Mouse (Mus musculus): ENCODE results near the gene Fhod1.

Fhod1 gene

GRCm38 (mm10) chr8:105347428-105348221, at the start of gene Fhod1:
Gene Fhod1, minus strand, starts transcription at chr8:105347953.
- peak; percentile 91 to 96 for DNase-seq

- DNase-seq: no peak
These were observed 46.2 kb upstream of the Fhod1 start for GRCm38 (mm10) chr8:105393915-105394314.

- no peak for DNase-seq
These were observed 45.5 kb upstream of the Fhod1 start for GRCm38 (mm10) chr8:105393089-105393787.

GRCm38 (mm10) chr8:105389096-105389495, 41.3 kb upstream of the Fhod1 start:
- DNase-seq: no peak

GRCm38 (mm10) chr8:105387151-105387550, 39.4 kb upstream of the Fhod1 start:
- peak; percentile 46 to 63 for DNase-seq

GRCm38 (mm10) chr8:105384070-105384469, 36.3 kb upstream of the Fhod1 start:
- DNase-seq: no peak

- no peak for DNase-seq
These were observed 32.6 kb upstream of the Fhod1 start for GRCm38 (mm10) chr8:105380308-105380707.

- peak; percentile 68 to 76 for DNase-seq
These were observed 30.9 kb upstream of the Fhod1 start for GRCm38 (mm10) chr8:105378673-105379072.

GRCm38 (mm10) chr8:105374513-105374966, 26.8 kb upstream of the Fhod1 start:
- DNase-seq: peak; percentile 31 to 60

- DNase-seq: no peak
These were observed 25.3 kb upstream of the Fhod1 start, which contains the start of gene Plekhg4 for GRCm38 (mm10) chr8:105373032-105373431. Gene Plekhg4, plus strand, starts transcription at chr8:105373274.

GRCm38 (mm10) chr8:105372473-105372872, 24.7 kb upstream of the Fhod1 start:
- DNase-seq: peak; percentile 57 to 72

GRCm38 (mm10) chr8:105367107-105367506, 19.4 kb upstream of the Fhod1 start:
- DNase-seq: no peak

GRCm38 (mm10) chr8:105361751-105362702, 14.3 kb upstream of the Fhod1 start:
- no peak for DNase-seq

GRCm38 (mm10) chr8:105359646-105360045, 11.9 kb upstream of the Fhod1 start:
- DNase-seq: peak in 1 of 2 experiments; percentile 57

GRCm38 (mm10) chr8:105359208-105359607, 11.5 kb upstream of the Fhod1 start:
- DNase-seq: no peak

GRCm38 (mm10) chr8:105356681-105357080, 8.9 kb upstream of the Fhod1 start:
- DNase-seq: no peak

- DNase-seq: no peak
These were observed 7.6 kb upstream of the Fhod1 start for GRCm38 (mm10) chr8:105355179-105356024.

GRCm38 (mm10) chr8:105354549-105354948, 6.8 kb upstream of the Fhod1 start:
- DNase-seq: no peak

GRCm38 (mm10) chr8:105353583-105354135, 5.9 kb upstream of the Fhod1 start:
- DNase-seq: peak; percentile 71 to 80

- DNase-seq: peak in 1 of 2 experiments; percentile 44
These were observed 2.4 kb upstream of the Fhod1 start for GRCm38 (mm10) chr8:105350186-105350585.

GRCm38 (mm10) chr8:105349096-105349771, 1.5 kb upstream of the Fhod1 start:
- DNase-seq: peak; percentile 78 to 80
